Mouse (Mus musculus) spleen, adult 18-20 months (tissue): ENCODE measurements around the gene Zfp780b.
"Not testable (repeated sequence)": the region's sequence is repeated elsewhere in the genome, so short reads cannot be mapped to it uniquely, and the experiment has no call there.

Experiments
- DNase-seq, 2 experiments: peaks; one replicate each; pipeline ENCODE4 v3.0.0; 2022; ENCODE audit warnings: mixed read lengths in 2 of 2

Gene Zfp780b

GRCm38 (mm10) chr7:27978683-27979528, at the start of gene Zfp780b:
TSS of gene Zfp780b (minus strand) at chr7:27979171.
- peak; percentile 49 to 77 for DNase-seq

- DNase-seq: no peak
Observed at GRCm38 (mm10) chr7:28014445-28014810, 35.5 kb upstream of the Zfp780b start.

DNA sequence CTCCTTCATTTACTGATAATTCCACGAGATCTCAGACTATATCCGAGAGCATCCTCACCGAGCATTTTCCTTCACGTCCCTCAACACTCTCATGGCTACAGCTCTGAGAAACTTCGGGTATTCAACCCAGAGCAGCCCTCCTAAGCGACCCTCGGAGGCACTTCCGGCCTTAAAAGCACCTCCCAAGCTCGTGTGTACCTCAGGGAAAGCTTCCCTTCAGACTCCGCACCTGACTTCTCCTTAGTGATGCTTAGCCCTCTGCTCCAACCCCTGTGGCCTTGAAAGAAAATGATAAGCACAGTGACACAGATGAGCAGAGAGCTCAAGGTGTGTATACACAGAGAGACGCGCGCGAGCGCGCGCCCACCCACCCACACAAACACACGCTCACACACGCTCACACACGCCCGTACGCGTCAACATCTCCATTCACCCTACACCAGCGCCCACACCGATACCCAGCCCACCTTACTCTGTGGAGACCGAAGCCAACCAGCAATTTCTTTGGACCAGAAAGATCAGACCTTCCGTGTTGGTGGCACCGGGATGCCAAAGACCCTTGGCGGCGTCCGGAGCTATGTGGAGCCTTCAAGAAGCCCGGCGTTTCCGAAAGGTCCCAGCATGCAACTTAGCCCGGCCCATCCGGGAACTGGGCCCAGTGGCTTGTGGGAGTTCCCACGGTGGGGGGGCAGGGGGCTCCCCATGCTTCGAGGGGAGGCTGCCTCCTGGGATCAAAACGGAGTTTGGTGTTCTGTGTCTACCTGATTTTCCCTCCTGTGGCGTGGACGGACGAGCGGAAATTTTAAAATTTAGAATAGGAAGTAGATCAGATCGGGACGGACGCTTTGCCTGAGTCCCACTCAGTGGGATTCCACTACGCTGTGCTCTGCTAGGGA, 34.8 kb upstream of the Zfp780b start, which contains the start of gene Zfp850:
TSS of gene Zfp850 (minus strand) at position 567 of the 896 bp plus-strand sequence.
- peak; percentile 59 to 78 for DNase-seq

- DNase-seq: no peak
Observed at GRCm38 (mm10) chr7:28010271-28010670, 31.3 kb upstream of the Zfp780b start.

DNA sequence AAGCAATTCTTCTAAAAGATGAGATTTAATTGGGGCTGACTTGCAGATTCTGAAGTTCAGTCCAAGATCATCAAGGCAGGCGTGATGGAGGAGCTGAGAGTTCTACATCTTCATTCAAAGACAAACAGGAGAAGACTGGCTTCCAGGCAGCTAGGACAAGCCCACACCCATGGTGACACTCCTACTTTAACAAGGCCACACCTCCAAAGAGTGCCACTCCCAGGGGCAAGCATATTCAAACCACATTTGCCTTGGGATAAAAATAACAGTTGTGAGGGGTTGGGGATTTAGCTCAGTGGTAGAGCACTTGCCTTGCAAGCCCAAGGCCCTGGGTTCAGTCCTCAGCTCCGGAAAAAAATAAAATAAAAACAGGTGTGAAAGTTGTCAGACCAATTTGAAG, 3.2 kb upstream of the Zfp780b start:
- DNase-seq: no peak

- DNase-seq: not testable (repeated sequence)
Observed at GRCm38 (mm10) chr7:27949451-27949850, 29.5 kb downstream of the Zfp780b start.

GRCm38 (mm10) chr7:27941869-27942268, 37.1 kb downstream of the Zfp780b start:
- peak in 1 of 2 experiments; percentile 35 for DNase-seq

- DNase-seq: not testable (repeated sequence)
Observed at GRCm38 (mm10) chr7:27933800-27934158, 45.2 kb downstream of the Zfp780b start.

GRCm38 (mm10) chr7:27933050-27933799, 45.7 kb downstream of the Zfp780b start:
- DNase-seq: peak; percentile 19 to 28

DNA sequence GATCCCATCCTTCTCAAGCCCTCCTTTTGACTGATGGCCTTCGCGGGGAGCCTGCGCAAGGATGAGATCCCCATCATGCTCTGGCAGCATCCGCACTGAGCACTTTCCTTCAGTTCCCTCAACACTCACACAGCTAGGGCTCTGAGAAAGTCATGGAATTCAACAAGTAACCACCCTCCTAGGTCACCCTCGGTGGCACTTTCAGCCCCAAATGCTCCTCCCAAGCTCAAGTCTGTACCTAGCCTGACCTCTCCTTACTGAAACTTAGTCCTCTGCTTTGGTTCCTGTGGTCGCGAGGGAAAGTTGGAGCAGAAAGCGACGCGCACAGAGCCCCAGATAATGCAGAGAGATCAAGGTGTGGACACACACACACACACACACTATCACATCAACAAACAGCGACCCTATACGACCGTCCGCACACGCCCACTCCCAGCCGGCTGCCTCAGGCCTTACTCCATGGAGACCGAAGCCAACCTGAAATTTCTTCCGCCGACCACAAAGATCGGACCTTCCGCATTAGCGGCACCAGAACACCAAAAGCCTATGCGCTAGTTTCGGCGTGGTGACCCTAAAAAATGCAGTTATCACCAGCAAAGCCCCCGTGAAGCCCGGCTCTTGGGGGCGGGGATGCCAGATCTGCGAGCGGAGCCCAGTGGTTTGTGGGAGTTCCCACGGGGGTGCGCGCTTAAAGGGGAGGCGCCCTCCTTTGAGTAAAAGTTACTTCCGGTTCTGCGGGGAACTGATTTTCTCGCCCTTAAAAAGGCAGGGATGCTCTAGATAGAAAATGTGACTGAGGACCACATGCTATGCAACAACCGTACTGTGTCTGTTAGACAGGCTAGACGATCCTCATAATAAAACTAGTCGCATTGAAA, 49.9 kb downstream of the Zfp780b start, which contains the start of gene Zfp974:
TSS of gene Zfp974 (minus strand) at position 643 of the 878 bp plus-strand sequence.
- peak; percentile 41 to 65 for DNase-seq

- not testable (repeated sequence) for DNase-seq
Observed at GRCm38 (mm10) chr7:27927041-27927440, 51.9 kb downstream of the Zfp780b start.

DNA sequence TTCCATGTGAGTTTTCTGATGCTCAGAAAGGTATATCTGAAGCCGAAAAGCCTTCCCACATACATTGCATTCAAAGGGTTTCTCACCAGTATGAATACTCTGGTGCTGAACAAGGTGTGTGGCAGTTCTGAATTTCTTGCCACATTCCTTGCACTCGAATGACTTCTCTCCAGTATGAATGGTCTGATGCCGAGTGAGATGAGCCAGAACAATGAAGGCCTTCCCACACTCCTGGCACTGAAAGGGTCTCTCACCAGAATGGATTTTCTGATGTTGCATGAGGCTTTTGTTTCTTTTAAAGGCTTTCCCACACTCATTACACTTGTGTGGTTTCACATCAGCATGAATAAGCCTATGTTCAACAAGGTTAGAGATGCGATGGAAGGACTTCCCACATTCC, 68.0 kb downstream of the Zfp780b start:
- not testable (repeated sequence) for DNase-seq
